Mouse (Mus musculus) lung, adult 2 months (tissue): ENCODE results near the gene Msi1. TPM values are rescaled to one million over a fixed set of nuclear protein-coding genes. Genes with fewer than 3 reads are reported as not detected.
A peak's percentile ranks its signal among the peaks of the same experiment; 100 is the strongest.

Experiments used
- DNase-seq: peaks from one replicate; pipeline ENCODE4 v3.0.0; 2022
- H3K4me1 ChIP-seq: fragments of 200-500 bp; 2 replicates; pipeline ENCODE4 v1.6.1; 2011; ENCODE audit warnings: low read length; ENCODE audit not compliant: control insufficient read depth, insufficient read depth
- H3K4me3 ChIP-seq: fragments of 200-500 bp; replicated peaks from 2 replicates; pipeline ENCODE3; 2011; ENCODE audit warnings: low read depth, mild to moderate bottlenecking, control low read depth, low read length; ENCODE audit errors: extremely low read depth
- CTCF ChIP-seq: fragments of 200-500 bp; IDR thresholded peaks from 2 replicates; pipeline ENCODE4 v1.5.1; 2011; ENCODE audit warnings: mild to moderate bottlenecking, low read length, control low read depth; ENCODE audit not compliant: insufficient read depth
- POLR2A ChIP-seq: fragments of 200-500 bp; IDR thresholded peaks from 2 replicates; pipeline ENCODE4 v1.6.1; 2011; ENCODE audit warnings: low read depth, mild to moderate bottlenecking, control low read depth, low read length, borderline replicate concordance; ENCODE audit errors: extremely low read depth
- WGBS: fragments of 180-500 bp; shearing (Covaris S2); methylation state at CpG from one replicate; pipeline ENCODE4 v1.1.7; 2018; 5-methylcytosine and 5-hydroxymethylcytosine counted together
- polyA plus RNA-seq: library from polyadenylated mRNA; depleted of rRNA; stranded (reverse); fragments of >200 nt; gene quantifications from 2 replicates; pipeline ENCODE4 v1.2.3, GENCODE M21; 2012

Msi1 gene
- polyA plus RNA-seq, 1 experiment = 1.9 TPM

DNA sequence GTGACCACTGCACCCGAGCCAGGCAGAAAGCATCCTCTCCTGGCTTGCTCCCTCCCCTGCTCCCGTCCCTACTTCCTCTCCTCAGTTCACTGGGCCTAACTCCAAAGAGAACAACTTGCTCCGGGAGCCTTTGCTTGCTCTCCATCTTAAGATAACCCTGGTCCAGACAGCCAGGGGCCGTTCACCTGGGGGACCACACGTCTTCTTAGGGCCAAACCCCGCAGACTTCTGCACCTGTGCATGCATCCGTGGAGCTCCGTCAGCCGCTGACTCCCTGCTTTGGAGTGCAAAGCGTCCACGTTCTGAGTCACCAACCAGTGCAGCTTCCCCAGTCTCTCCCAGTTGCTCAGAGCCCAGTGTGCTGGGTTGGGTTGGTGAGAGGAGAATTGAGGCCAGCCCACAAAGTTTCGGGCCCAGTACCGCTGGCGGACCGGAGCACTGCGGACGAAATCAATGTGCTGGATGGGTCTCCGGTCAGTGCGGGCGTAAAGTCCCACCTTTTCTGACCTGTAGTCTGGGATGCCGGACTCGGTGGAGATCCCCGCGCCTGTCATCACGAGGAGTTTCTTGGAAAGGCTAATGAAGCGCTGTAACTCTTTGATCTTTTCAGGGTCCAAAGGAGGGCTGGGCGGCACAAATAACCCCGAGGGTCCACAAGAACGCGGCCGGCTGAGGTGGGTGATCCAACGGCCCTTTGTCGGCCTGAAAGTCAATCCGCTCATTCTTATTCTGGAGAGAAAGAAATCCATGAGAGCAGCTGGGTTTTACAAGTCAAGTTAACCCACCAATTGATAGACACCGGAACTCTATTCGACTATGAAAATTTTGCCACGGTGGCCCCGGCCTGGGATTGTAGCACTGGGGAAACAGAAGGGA lies 53.2 kb downstream of the Msi1 start:
- H3K4me3 ChIP-seq = no peak overlapping the region
- no peak for DNase-seq
- 66% methylated on average over 38 of the region's 38 CpGs for WGBS
- TF ChIP-seq POLR2A (no peak), CTCF (no peak)
- H3K4me1 ChIP-seq = 0 out of 2 replicates have a peak, but pooled peaks cover 2% of the 10 kb centered on the region

DNA sequence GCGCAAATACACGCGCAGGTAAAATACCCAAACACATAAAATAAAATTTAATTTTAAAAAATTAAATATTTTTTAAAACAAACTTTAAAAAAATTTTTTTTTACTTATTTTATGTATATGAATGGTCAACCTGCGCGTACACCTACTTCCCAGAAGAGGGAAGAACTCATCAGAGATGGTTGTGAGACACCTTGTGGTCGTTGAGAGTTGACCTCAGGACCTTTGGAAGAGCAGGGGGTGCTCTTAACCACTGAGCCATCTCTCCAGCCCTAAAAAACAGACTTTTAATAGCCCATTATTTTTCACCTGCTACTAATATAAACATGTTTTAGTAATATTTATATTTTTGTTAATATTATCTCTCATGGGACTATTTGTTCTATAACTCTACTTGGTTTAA lies 54.0 kb downstream of the Msi1 start:
- WGBS = 70% methylated on average over 6 of the region's 6 CpGs
- H3K4me1 ChIP-seq = 0 out of 2 replicates have a peak, but pooled peaks cover 2% of the 10 kb centered on the region
- H3K4me3 ChIP-seq = no peak overlapping the region
- no peak for TF ChIP-seq POLR2A
- no peak for TF ChIP-seq CTCF
- DNase-seq = no peak

DNA sequence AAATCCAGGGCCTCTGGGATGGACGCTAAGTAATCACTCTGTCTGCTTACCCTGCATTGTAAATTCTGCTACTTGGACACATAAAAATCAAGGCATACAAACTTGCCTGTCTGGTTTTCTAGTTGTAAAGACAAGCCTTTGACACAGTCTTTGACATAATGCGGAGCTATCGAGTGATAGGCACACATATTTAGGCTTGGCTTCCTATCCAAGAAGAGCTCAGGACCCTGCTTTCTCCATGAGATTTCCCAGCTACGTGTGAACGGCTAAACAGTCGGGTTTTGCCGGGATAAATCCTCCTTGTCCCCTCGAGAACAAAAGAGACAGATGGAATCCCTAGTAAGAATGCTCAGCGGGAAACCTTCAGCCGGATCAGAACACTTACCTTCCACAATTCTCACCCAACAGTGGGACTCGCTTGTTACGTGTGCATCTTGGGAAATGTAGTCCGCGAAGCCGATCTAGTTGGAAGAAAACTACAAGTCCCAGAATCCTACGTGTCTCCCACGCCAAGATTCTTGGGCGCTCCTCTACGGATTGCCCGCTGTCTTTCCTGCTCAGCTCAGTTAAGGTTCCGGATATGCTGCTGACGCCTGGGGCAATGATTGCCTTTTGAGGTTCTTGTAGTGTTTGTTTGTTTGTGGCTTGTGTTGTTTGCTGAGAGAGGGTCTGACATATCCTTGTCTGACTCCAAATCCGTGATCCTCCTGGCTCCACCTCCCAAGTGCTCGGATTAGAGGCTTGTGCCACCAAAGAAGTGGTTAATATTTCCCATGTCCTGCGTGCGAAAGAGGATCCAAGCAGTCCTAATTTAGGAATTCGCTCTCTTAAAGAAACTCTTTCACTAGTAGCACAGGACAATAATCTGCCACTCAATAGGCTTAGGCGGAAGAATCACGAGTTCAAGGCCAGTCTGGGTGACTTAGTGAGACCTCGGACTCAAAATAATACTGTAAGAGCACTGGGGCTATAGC lies 54.8 kb downstream of the Msi1 start, which contains the start of gene Sirt4:
TSS of gene Sirt4 (minus strand) at position 779 of the 974 bp plus-strand sequence.
- peak; percentile 68 for DNase-seq
- TF ChIP-seq CTCF (no peak), POLR2A (peak; percentile 86; the same call in 1 of the 2 replicates)
- Histone ChIP-seq H3K4me3 (peak within 1 kb of the TSS; percentile 70), H3K4me1 (peaks cover 4% of the 10 kb centered on the region; the same call in 1 of the 2 replicates)
- WGBS = 4% methylated on average over 30 of the region's 30 CpGs

DNA sequence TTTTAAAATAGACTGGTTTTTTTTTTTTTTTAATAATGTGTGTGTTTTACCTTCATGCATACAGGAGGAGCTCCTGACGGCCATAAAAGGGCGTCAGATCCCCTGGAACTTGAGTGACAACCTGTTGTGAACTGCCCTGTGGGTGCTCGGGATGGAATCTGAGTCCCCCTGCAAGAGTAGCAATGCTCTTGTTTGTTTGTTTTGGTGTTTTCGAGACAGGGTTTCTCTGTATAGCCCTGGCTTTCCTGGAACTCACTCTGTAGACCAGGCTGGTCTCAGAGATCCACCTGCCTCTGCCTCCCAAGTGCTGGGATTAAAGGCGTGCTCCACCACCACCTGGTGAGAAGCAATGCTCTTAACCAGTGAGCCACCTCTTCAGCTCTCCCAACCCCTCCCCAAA lies 55.6 kb downstream of the Msi1 start:
- TF ChIP-seq POLR2A (no peak), CTCF (no peak)
- Histone ChIP-seq H3K4me1 (peaks cover 4% of the 10 kb centered on the region; the same call in 1 of the 2 replicates), H3K4me3 (no peak overlapping the region)
- WGBS = 56% methylated on average over 5 of the region's 5 CpGs
- DNase-seq = no peak

DNA sequence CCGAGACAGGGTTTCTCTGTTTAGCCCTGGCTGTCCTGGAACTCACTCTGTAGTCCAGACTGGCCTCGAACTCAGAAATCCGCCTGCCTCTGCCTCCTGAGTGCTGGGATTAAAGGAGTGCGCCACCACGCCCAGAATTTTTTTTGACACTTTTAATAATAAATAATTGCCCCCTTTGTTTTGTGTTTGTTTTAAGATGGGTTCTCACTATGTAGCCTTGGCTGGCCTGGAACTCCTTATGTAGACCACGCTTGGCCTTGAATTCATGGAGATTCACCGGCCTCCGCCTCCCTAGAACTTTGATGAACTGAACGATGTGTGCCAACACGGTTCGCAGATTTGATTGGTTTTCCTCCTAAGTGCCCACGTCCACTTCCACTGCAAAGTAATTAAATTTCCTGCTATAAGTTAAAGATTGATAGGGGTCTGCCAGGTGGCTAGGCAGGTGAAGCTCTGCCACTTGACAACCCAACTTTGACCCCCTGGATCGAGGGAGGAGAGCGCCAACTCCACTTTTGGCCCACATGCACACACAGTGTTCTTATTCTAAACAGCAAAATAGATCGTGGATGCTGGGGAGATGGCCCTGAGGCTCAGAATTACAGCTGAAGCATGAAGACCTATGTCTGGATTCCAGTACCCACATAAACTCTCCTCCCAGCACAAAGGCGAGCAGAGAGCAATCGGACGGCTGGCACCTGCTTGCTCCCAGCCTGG lies 56.2 kb downstream of the Msi1 start:
- TF ChIP-seq POLR2A = no peak
- TF ChIP-seq CTCF = no peak
- no peak for DNase-seq
- WGBS = 76% methylated on average over 18 of the region's 18 CpGs
- no peak overlapping the region for H3K4me3 ChIP-seq
- H3K4me1 ChIP-seq = peaks cover 4% of the 10 kb centered on the region; the same call in 1 of the 2 replicates

DNA sequence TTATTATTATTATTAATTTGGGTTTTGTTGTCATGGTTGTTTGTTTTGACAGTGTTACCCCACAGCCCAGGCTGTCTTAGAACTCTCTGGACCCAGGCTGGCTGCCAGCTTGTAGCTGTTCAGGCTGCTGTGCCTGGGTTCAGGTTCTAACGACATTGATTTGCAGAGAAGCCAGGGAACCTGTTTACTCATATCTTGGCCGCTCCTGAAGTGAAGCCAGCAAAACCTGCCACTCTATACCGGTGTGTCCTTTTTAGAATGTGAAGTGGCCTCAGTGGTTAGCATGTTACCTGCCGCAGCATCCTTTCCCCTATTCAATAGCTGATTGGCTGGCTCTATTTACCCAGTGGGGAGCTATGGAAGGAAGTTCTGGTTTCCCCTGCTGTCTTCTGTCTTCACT lies 57.3 kb downstream of the Msi1 start:
- WGBS = 43% methylated on average over 4 of the region's 4 CpGs
- Histone ChIP-seq H3K4me1 (peaks cover 5% of the 10 kb centered on the region; the same call in 1 of the 2 replicates), H3K4me3 (no peak overlapping the region)
- no peak for DNase-seq
- no peak for TF ChIP-seq CTCF
- no peak for TF ChIP-seq POLR2A

DNA sequence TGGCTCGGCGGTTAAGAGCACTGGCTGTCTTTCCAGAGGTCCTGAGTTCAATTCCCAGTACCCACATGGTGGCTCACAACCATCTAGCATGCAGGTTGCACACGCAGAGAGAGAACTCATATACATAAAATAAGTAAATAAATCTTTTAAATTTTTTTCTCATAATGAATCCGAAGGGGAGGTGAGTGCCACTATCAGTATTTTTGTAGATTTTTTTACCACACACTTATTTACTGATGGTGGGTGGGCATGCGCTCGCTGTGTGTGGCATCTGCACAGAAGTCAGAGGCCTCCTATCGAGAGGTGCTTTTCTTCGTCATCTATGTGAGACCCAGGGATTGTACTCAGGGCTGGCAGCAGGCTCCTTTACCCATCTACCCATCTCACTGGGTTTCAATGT lies 58.0 kb downstream of the Msi1 start:
- TF ChIP-seq POLR2A (no peak), CTCF (no peak)
- WGBS = 83% methylated on average over 8 of the region's 8 CpGs
- H3K4me3 ChIP-seq = no peak overlapping the region
- H3K4me1 ChIP-seq = peaks cover 8% of the 10 kb centered on the region
- no peak for DNase-seq

DNA sequence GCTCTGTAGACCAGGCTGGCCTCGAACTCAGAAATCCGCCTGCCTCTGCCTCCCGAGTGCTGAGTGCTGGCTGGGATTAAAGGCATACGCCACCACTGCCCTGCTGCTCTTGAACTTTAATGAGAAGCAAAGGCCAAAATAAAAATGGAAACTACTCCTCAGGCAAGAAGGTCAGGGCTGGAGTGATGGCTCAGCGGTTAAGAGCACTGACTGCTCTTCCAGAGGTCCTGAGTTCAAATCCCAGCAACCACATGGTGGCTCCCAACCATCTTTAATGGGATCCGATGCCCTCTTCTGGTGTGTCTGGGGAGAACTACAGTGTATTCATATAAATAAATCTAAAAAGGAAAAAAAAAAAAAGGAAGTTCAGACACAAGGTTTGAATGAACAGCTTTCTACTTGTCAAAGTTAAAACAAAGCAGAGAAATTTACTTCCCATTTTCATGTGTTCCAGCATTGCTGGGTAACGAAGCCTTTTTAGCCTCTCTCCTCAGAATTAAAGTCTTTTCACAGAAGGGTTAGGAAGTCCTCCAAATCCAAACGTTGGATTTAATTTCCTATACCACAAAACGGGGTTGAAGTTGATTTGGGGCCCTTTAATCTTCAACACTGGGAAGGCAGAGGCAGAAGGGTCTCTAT lies 58.7 kb downstream of the Msi1 start:
- DNase-seq = no peak
- TF ChIP-seq CTCF (no peak), POLR2A (no peak)
- Histone ChIP-seq H3K4me1 (peaks cover 8% of the 10 kb centered on the region), H3K4me3 (no peak overlapping the region)
- WGBS = 70% methylated on average over 9 of the region's 9 CpGs
